Mouse (Mus musculus) thymus, adult 18-20 months (tissue): ENCODE results near the gene Pkp4.

ENCODE experiments used
- DNase-seq, 2 experiments: peaks; one replicate each; pipeline ENCODE4 v3.0.0; 2022; ENCODE audit warnings: mixed read lengths in 2 of 2

Gene Pkp4

DNA sequence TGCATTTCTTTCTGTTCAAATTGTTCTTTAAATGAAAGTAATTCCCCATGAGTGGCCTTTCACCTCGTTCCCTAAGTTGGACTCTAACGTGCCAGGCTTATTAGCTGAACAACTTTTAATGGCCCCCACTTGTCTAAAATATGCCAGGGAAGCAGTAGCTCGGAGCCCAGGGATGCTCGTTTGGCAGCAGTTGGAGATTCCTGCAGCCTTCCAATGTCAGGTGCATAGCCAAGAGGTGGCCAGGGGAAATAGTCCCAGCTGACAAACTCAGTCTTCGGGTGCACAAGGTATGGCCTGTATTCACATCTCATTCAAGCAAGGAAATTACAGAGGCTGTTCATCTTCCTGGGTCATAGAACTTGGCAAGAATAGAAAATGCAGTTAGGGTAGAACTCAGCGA lies 112.1 kb downstream of the Pkp4 start:
- DNase-seq: no peak

DNA sequence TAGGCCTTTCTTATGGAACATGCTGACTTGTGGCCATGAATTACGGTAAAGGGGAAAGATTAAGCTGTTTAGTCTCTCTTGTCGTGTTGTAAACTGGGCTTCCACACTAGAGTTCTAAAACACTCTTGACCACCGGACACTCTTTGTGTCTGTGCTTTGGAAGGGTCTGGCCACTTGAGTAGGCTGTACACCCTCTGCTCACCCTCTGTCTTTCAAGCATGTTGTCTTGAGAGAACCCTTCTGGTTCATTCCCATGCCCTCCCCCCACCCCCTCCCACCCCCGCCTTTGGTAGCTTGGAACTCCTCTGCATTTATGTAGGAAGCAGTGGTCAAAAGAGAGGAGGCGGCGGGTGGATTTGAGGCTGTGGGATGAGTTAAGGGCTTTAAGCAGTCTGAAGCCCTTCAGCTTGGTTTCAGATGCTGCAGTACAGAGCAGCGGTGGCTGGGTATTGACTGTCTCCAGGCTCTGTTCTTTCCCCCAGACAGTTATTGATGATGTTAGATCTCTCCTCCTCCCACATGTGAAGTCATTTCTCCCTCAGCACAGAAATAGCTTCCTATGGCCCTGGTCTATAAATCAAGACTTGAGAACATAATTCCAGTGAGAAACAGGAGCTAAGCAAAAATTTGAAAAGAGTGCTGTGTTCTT lies 120.4 kb downstream of the Pkp4 start:
- DNase-seq: no peak

DNA sequence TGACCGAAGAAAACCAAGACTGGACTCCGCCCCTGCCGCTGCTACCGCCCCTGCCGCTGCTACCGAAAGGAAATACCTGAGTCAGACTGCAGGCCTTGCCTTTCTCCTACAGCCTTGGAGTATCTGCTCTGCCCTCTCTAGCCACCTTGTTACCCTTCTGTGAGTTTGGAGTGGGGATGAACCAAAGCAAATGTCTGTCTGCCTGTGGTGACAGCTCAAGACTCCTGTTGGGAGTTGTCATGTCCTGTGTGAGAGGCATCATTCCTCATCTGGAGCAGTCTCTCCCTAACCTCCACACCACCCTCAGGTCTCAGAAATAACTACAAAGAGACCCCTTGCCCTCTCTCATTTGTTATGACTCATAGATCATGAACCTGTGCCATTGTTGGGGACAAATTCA lies 122.3 kb downstream of the Pkp4 start:
- no peak for DNase-seq

DNA sequence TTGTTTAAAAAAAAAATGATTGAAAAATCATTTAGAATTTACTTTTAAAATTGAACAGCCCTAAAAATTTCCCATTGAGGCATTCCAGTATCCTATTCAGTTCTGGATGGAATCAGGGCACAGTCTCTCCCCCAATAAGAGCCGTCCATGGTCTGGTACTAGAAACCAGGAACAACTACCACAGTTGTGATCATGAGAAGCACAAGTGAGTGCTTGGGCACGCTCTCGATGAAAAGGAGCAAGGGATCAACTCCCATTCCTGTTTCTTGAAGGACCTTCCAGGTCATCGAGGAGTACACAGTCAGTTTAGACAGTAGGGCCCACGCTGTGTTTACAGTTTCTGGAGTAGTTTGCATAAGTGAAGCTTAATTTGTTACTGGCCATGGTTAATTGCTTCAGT lies 123.6 kb downstream of the Pkp4 start:
- no peak for DNase-seq

DNA sequence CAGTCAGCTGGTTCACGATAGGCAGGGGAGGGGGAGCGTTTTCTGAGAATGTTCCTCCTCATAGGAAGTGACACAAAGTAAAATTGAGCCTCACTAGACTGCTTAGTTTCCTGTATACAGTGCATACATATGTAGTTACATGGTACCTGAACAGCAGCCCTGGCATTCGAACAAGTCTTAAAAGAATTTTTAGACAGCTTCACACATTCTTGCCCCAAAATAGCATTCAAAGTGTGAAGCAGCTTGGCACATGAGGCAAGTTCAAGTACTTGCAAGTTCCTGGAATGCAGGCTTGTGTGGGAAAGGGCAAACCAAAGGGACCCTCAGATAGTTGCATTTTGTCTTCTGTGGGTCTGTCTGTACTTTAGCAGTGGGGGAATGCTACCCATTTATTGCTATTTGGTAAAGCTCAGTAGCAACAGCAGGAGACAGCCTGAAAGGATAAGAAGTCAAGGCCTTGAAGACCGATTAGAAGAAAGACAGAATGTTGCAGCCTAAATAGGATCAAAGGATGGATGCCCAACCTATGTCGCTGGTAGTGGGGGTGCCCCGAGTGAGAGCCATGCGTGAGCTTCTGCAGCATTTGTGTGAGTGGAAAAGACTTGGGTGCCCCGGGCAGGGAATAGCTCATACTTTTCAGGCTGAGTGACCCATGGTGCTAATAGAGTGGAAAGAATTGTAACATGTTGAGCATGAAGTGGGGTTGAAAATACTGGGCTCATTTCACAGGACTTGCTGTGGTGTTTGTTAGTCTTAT lies 124.3 kb downstream of the Pkp4 start:
- DNase-seq: no peak

DNA sequence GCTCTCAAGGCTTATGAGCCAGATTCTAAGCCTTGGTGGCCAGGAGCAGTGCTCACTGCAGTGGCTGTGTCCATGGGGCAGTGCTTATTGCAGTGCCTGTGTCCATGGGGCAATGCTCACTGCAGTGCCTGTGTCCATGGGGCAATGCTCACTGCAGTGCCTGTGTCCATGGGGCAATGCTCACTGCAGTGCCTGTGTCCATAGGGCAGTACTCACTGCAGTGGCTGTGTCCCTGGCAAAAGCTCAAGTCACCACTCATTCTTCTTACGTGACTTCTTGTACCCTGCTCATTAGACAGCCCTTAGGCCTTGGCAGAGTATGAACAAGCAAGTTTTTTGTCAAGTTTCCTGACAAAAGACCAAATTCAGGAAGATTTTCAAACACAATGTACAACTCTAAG lies 124.9 kb downstream of the Pkp4 start:
- DNase-seq: no peak

DNA sequence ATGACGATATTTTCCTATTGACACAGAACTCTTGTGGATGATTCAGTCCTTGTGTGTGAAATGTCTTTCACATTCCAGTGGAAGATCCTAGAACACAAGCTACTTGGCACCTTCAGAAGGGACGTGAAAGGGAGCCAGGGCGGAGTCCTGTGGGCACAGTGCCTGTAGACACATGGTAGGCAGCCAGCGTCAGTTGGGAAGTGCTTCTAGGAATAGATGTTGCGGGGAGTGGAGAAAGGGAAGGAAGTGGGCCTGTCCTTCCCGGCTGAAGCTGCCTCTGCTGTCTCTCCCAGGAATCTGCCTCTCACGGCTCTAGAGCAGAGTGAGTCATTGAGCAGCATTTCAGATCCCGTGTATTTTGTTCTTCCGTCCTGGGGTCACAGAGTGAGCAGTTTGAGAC lies 125.6 kb downstream of the Pkp4 start:
- no peak for DNase-seq

DNA sequence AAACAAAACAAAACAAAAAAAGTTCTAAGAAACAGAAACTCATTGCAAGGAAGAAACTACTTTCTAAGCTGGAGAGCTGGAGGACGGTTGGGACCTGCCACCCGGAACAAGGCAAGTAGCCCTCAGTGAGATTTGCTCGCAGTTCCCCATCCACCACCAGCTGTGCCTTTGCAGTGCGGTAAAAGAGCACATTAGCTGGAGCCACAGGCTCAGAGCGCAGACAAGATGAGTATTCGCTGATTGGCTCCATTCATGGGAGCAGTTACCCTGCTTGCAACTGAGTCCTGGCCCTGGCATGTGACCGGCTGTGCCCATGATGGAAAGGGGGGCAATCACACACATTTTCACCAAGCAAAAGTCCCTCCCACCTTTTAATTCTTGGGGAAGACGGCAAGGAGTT lies 127.0 kb downstream of the Pkp4 start:
- no peak for DNase-seq

DNA sequence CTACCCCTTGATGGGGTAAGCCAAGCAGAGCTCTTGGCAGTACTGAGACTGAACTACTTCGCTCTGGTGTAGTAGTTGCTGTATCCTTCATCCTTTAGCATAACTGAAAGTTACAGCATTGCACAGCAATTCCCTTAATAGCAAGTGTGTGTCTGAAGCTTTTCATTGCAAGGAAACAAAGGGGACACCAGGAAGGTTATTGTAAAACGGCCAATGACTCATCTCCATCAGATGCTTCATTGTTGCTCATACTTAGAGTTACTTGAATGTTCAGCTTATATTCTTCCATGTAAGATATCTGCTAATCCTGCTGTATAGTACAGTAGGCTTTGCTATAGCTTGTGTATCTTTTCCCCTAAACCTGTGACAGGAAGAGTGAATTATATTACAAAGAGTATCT lies 128.8 kb downstream of the Pkp4 start:
- DNase-seq: no peak

DNA sequence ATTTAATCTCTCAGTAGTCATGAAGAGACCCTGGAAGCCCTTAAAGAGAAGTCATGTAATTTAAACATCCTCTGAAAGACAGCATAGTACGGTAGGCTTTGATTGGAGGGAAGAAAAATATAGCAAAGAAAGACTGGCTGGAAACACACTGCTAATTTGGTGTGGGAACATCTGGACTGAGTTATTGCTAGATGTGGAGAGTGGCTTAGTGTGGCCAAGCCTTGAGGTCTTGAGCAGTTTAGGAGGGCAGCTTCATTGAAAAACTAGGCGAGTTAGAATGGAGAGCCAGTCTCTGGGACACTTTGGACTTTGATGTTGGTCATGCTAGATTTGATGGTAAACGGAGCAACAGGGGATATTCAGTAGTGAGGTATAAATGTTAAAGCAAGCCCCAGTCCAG lies 129.7 kb downstream of the Pkp4 start:
- no peak for DNase-seq

DNA sequence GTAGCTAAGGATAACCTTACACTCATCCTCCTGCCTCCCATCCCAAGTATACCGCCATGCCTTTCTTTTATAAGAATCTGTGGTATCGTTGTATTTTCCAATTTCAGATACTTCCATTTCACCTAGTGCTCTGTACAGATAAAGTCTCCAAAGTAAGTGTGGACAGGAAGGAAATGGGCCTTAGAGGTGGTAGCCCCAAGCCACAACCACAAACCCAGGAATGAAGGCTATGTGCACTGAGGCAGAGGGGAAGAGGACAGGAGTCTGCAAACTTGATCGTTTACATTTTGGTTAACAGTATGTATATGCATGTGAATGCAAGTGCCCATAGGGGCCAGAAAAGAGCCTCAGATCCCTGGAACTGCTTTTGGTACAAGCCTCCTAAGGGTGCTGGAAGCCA lies 139.2 kb downstream of the Pkp4 start:
- DNase-seq: no peak

DNA sequence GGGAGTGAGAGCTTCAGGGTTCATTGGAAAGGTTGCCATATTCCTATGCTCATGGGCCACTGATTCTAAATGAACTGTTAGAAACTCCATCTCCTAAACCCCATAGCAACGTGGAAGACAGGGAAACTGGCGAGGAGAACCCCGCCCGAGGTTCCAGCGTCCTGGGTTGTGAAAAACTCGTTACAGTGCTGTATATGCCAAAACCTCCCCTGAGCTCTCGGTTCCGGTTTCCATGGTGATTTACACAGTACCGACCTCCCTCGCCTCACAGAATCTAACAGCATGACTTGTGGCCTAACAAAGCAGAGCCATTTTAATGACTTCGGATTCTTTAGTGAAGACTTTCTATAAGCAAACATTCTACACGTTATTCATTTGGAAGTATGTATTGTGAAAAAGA lies 141.0 kb downstream of the Pkp4 start:
- DNase-seq: no peak

DNA sequence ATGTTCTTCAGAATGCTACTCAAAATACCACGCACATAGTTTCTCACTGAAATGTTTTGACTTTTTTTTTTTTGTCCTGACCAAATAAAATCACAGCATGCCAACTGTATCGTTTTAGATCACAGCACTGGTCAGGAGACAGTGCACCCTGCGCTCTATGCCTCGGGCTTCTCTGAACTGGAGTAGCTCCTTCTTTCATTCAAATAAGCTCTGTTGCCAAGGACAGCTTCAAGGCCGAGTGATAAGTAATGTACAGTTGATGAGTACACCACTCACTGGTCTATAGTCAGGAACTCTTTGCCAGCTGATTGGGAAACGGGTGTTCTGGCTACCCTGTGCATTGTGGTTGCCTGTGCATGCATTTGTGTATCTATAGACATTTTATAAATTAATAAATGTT lies 141.8 kb downstream of the Pkp4 start:
- no peak for DNase-seq

DNA sequence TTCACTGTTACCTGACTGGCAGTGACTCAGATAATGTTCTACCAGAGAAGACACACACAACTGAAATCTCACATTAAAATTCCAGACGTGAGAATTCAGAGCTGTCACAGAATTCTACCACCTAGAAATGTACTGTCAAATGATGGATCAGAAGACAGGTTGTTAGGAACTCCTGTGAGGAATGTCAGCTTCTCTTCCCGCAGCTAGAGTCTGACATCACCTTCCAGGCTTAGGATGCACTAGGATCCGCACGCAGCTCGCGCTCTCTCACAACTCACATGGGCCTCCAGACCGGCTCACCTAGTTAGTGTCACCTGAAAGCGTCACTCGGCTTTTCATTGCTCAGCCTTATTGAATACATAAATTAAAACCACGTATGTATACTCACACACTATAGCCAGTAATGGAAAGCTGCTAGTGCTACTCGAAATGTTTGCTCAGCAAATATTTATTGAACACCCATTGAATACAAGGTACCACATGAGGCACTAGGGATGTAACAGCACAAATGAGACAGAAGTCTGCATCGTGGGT lies 142.9 kb downstream of the Pkp4 start:
- DNase-seq: no peak

DNA sequence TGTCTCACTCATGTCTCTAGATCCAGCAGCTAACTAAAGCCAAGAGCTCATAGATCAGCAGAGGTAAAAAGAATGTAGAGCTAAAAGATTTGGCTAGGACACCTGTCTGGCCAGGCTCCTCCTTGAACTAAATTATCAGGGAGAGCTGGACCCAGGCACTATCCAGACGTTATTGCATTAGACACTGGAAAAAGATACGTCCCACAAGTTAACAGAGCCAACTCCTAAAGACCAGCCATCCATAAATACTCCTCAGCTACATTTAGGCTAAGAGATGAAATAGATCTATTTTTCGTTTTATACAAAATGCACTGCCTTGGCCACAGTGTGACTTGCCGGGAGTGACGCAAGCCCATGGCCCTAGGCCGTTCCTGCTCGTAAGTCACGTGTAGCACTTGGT lies 146.7 kb downstream of the Pkp4 start:
- no peak for DNase-seq

DNA sequence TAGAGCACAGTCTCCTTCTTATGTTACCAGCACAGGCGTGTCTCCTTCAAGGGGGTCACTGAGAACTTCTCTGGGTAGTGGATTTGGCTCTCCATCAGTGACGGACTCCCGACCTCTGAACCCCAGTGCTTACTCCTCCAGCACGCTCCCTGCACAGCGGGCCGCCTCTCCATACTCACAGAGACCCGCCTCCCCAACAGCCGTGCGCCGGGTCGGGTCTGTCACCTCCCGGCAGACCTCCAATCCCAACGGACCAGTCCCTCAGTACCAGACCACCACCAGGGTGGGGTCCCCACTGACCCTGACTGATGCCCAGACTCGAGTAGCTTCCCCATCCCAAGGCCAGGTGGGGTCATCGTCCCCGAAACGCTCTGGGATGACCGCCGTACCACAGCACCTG lies 147.4 kb downstream of the Pkp4 start:
- no peak for DNase-seq

DNA sequence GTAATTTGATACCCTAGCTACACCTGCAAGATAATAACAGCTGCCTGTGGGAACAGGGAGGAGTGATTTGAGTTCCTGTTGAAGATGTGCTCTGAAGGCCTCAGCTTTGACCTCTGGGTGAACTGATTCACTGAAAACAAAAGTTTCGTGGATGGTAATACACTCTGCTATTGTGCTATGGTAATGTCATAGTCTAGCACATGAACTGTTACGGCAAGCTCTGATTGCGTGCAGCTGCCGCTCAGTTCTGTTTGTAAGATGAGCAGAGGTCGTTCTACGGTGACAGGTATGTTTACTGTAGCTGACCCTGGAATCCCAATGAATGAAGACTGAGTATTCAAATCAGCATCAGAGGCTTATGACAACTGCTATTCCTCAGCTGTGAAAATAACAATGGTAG lies 152.6 kb downstream of the Pkp4 start:
- no peak for DNase-seq

DNA sequence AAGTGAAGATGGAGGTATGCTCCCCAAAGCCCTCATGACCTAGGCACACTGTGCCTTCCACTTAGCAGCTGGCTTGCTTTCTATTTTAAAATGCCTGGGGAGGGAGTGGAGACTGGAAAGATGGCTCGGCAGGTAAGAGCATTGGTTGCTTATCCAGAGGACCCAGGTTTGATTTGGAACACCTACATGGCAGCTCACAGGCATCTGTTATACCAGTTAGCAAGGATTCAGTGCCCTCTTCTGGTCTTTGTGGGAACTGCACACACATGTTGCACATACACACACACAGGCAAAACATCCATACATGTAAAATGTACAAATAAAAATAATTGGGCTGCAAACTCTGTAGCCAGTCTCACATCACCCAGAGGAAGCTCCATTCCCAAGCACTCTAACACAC lies 158.0 kb downstream of the Pkp4 start:
- DNase-seq: no peak

DNA sequence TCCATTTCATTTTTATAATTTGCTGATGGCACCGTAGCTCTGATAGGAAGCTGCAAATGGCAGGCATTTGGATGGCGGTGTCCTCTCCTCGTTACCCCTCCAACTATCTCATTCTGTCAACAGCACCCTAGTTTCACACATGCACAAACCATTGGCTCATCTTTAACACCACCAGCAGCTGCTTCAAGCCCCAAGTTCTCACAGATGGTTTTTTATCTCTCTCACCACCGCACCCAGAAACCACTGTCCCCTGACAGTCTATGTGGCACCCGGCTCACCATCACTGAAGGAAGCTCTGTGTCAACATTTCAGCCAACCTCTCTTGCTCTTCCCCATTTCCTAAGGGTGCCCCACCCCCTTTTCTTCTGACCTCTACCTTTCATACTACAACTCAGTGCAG lies 167.3 kb downstream of the Pkp4 start:
- no peak for DNase-seq

DNA sequence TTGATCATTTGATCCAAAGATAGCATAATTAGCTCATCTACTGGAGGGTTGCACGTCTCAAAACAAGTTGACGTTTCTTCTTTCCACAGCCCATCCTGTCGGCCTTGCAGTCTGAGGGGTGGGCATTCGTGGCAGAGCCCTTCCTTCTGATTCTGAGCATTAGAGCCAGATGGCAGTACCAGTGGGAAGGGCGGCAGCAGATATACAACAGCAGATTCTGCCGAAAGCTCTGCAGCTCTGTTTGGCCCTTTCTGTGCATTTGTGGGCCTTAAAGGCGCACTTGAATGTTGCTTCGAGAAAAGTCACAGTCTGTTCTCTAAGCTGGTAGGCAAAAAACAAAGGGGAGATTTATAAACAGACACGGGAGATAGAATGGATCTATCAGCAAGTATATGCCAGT lies 170.4 kb downstream of the Pkp4 start:
- DNase-seq: no peak

DNA sequence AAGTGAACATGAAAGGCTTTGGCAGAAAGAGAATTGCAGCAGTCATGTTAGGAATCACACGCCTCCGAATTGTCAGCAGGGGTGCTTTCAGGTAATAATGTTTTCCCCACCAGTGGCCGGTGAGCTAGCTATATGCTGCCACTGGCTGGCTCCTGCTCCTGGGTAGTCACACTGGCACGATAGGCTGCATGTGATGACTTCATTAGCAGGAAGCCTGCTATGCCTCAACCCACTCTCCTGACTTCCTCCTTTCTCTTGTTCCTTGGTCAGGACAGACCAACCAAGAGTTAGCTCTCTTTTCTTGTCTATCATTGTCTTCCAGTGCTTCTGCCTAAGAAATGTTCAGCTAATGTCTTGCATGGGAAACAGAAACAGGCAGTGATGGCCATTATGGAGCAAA lies 171.9 kb downstream of the Pkp4 start:
- DNase-seq: no peak

DNA sequence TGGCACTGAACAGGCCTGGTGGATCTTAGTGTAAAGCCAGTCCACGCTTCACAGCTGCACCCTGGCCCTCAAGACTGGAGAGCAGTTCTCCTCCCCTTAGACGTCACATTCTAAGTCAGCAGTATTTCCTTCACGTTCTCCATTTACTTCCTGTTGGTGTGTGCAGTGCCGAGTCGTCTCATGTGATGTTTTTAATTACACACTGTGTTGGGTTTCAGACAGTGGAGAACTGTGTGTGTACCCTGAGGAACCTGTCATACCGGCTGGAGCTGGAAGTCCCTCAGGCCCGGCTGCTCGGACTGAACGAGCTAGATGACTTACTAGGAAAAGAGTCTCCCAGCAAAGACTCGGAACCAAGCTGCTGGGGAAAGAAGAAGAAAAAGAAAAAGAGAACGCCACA lies 177.9 kb downstream of the Pkp4 start:
- DNase-seq: no peak

DNA sequence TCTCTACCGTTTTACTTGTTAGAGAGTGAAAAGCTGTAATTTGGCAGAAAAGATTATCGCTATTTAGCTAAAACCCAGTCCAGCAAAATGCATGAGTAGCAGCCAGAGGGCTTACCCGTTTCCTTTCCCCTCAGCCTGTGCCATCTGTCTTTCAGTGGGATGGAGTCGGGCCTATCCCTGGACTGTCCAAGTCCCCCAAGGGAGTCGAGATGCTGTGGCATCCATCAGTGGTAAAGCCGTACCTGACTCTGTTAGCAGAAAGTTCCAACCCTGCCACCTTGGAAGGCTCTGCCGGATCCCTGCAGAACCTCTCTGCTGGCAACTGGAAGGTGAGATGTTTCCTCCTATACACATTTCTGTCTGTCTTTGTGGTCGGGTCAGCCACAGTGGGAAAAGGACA lies 178.3 kb downstream of the Pkp4 start:
- DNase-seq: no peak

DNA sequence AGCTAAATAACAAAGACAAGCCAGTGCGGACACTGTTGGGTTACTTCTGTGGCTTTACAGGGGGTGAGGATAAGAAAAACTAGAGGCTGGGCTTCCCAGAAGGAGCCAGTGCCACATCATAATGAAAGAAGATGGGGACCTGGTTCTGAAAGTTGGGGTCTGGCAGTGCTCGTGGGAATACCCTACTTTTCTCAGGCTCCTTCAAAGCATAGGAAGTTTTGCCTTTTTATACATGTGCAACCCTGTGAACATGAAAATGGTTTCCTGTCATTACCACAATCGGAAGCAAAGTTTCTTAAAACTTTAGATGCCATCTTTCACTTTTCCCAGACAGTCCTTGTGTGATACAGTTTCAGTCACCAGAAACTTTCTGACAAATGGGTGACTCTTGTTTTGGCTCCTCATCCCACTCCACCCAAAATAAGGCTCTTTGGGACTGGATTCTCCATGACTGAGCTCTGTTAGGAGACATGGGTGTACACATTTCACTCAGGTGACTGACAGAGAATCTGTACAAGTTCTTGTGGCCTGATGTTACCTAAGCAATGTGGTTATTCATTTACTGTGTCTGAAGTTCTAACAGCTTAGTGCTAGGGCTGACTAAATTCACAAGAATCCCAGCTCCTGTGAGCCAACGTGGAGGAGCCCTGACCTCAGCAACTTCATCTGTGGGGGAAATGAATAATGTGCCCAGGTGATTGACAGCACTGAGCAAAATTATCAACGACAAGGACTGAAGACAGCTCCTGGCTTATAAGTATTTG lies 179.3 kb downstream of the Pkp4 start:
- no peak for DNase-seq
